Mouse (Mus musculus) brain, embryonic 18.5 days (tissue): ENCODE data around the gene Fitm2.

Experiments used
- DNase-seq: peaks from one replicate; pipeline ENCODE4 v3.0.0-alpha.2; 2012; ENCODE audit warnings: low read depth, low spot score

The Fitm2 gene

GRCm38 (mm10) chr2:163472466-163472851, at the start of gene Fitm2:
Gene Fitm2 (minus strand): TSS chr2:163472629.
- DNase-seq, result peak; percentile 86

DNA sequence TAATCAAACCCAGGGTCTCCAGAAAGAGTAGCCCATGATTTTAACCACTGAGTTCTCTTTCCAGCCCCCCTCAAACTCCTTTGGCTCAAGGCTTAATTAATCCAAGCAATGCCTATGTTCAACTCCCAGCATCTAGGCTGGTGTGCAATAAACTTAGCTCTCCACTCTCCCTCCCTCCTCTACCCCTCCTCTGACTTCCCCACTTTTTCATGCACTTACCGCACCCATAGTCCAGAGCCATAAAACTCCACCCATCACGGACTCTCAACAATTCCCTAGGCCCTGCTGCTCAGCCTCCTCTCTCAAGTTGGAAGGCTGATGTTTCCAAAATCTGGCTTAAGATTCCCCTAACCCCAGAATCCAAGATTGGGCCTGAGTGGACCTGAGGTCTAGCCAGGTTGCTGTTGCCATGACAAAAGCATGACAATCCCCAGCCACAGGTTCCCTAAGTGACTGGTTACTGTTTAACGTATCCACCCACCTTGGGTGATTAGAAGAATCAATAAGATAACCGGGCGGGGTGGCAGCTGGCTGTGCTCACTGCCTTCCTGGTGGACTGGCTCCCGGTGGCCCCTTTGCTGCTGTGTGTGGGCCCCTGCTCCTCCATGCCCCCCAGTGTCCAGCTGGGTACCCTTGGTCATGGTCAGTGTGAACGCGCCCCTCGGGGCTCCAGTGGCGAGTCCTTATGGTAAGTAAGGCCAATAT, 34.0 kb upstream of the Fitm2 start, which contains the start of gene Hnf4a:
Hnf4a (plus strand) TSS at position 509 of the 705 bp plus-strand sequence.
- DNase-seq, result no peak

- no peak for DNase-seq
Measured at GRCm38 (mm10) chr2:163503191-163503590, 30.8 kb upstream of the Fitm2 start.

- no peak for DNase-seq
Measured at GRCm38 (mm10) chr2:163502219-163502618, 29.8 kb upstream of the Fitm2 start.

DNA sequence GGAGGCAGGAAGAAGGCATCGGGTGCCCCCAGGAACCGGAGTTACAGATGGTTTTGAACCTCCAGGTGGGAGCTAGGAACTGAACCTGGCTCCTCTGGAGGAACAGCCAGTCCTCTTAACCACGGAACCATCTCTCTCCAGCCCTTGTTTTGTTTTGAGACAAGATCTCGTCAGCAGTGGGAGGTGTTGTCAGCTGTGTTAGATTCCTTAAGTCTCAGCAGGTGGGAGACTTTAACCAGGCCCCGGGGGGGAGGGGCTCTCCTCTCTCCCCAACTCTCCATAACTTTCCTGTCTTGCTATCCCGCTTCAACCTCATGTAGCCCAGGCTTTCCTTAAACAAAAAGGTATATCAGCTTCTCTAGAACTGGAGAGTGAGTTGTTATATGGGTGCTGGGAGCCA, 22.0 kb upstream of the Fitm2 start:
- DNase-seq, result no peak

DNA sequence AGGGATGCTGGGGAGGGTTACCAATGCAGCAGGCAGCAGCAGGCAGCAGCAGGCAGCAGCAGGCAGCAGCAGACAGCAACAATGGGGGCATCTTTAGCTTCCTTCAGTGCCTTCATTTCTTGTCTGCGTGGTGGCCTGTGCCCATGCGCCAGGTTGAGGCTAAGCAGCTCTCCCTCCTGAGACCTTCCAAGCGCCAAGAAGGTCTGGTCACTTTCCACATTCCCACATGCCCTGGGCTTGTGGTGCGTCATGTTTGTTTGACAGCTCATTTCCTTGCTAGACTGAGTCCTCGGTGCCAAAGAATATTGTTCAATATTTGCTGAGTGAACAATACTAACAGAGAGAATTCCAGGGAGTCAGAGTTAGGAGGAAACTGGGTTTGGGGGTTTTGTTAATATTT, 21.5 kb upstream of the Fitm2 start:
- no peak for DNase-seq

- no peak for DNase-seq
Measured at GRCm38 (mm10) chr2:163493031-163493430, 20.6 kb upstream of the Fitm2 start.

DNA sequence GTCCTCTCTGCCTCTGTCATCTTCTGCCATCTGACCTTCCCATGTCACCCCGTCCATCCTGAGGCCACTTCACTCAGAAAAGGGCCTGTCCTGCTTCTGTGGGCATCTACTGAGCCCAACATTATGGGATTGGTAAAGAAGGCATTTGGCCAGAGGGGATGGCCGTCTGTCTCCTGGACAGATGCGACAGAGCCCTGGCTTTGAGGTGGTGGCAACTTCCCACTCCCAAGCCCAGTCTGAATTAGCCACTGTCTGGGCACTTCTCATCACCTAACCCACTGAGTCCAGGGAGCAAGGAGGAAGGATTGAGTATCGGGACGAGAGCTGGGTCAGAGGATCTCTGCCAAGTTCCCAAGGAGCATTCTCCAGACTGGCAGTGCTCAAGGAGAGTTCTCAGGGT, 19.6 kb upstream of the Fitm2 start, which contains the start of gene R3hdml:
R3hdml (plus strand) TSS at position 301 of the 400 bp plus-strand sequence.
- no peak for DNase-seq

DNA sequence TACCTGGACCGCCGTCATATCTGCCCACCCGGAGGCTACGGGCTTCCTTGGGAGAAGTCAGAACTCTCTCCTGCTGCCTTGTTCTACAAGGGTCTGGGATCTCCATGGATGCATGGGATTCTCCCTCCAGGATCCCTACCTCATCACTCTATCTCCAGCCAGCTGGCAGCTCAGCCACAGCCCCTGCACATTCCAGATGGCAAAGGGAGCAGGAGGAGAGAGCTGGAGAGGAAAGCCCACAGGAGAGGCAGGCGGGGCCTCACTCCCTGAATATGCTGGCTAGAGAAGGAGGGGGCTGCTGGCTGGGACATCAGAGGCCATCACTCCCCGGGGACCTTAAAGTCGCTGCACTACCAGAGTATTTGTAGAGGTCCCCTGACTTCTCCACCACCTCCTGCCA, 18.9 kb upstream of the Fitm2 start:
- no peak for DNase-seq

GRCm38 (mm10) chr2:163490656-163491055, 18.2 kb upstream of the Fitm2 start:
- no peak for DNase-seq

GRCm38 (mm10) chr2:163489725-163490291, 17.4 kb upstream of the Fitm2 start:
- no peak for DNase-seq

DNA sequence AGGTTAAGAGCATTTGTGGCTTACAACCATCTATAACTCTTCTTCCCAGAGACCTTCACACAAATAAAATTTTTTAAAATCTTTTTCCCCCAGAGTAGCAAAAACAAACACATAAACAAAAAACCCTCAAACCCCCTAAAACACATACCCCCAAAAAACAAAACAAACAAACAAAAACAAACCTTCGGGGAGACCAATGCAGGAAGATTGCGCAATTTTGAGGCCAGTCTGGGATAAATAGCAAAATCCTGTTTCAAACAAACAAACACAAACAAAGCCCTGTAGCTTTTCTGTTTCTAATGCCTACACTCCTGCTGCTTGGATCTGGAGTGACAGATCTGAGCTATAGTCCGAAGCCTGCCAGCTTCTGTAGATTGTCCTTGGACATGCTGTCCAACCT, 14.9 kb upstream of the Fitm2 start:
- DNase-seq, result no peak

GRCm38 (mm10) chr2:163481539-163482029, 9.2 kb upstream of the Fitm2 start:
- DNase-seq, result no peak

DNA sequence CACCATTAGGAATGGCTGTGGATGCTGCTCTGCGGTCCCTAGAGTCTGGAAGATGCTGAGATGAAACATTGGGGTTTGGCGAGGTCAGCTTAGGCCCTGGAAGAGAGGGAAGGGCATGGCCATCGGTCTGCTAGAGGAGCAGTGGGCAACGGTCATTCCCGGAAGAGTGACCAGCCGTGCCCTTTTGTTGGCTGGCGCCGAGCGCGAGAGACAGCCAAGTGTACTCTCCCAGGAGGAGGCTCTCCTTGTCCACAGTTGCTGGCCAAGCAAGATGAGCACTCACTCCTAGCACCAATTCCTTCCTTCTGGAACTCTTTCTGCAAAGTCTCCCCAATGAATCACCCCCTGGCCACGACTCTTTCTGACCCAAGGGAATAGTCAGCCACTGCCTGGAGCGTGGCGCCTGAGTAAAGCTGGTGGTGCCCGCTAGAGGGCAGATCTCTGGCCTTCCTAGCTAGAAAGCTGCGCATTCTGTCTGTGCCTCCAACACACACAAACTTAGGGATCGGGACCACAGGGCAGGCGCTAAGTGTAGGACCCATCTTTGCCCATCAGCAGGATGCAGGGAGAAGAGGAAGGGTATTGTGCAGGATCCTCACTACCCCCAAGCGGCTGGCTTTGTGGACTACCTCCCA, 7.9 kb upstream of the Fitm2 start:
- no peak for DNase-seq

DNA sequence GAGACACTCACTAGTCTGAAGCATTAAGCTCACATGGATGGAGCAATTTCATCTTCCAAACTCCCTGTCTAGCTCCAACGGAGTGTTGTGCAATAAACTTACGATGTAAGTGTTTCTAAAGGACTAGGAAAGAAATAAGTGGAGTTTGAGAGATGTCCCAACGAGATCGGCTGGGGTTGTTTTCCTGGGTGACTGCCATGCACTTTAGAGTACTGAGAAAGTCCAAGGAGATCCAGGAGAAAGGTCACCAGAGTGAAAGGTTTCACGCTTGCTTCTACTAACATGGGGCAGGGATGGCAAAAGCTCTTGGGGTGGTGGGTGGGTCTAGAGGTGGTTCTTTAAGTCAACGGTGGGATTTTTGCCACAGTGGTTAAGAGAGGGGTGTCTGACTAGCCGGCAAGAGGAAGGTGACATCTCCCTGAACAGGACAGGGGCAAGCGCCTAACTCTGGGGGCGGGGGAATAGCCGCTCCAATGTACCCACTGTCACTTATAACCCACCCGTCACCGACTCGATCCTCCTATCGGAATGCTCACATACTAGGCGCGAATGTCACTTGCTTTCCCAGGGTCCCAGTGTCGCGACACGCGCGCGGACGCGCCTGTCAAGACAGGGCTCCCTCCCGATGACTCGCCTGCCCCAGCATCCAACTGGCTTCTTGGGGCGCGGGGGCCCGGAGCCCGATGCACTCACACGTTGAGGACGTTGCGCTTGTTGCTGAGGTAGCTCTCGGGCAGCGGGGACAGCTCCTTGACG, 541 bp downstream of the Fitm2 start:
- DNase-seq, result no peak

DNA sequence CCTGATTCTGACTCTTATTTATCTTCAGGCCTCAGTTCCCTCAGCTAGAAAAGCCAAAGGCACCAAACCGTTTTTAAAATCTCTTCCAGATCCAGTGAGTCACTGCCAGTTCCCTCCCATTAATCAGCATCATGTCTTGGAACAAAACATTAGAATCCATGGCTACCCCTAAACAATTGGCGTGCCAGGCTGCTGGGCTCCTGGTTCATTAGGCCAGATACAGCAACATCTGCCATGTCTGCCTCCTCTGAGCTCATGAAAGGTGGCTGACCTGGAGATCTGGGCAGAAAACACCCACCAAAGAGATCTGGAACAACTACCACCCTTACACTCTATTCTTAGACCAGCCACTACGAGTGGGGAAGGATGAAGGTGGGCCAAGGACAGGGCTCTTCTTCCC, 1.3 kb downstream of the Fitm2 start:
- no peak for DNase-seq

- no peak for DNase-seq
Measured at GRCm38 (mm10) chr2:163469711-163470110, 2.7 kb downstream of the Fitm2 start.

GRCm38 (mm10) chr2:163468866-163469265, 3.6 kb downstream of the Fitm2 start:
- DNase-seq, result no peak

DNA sequence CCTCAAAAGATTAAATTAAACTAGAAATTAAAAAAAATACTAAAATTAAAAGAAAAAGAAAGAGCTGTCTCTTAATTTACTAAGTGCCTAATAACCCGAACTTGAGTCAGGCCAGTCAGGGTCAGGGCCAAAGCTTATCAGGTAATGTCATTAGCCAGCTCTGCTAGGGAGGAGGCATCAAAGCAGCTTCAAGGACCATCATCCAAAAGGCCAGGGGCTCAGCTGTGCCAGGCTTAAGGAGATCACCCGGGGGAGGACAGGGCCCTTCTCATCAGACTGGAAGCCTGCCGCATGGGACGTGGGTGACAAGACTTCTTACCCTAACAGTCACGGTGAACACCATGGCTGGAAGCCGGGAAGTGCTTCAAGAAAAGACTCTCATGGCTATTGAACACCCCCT, 4.8 kb downstream of the Fitm2 start:
- DNase-seq, result no peak

DNA sequence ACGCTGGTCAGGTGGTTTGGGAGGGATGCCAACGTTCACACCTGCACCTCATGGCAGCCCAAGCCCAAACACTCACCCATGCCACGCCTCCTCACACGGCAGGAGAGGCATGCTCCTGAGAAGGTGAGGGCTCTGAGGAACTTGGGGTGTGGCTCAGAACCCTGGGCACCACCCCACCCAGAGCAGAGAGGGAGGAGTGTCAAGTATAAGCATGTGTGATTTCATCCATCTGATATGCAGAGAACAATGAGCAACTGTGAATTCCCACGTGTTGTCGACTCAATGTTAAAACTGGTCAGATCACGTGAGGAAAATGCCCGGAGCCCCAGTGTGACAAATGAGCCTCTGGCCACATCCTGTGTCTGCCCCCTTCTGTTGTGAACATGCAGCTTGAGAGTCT, 5.7 kb downstream of the Fitm2 start:
- DNase-seq, result no peak

- no peak for DNase-seq
Measured at GRCm38 (mm10) chr2:163464562-163464961, 7.9 kb downstream of the Fitm2 start.

- DNase-seq, result no peak
Measured at GRCm38 (mm10) chr2:163463998-163464397, 8.4 kb downstream of the Fitm2 start.
